Mouse (Mus musculus) urinary bladder, adult 18-20 months (tissue): ENCODE data around the gene Rpia.

Experiments used
- DNase-seq, 2 experiments: peaks; one replicate each; pipeline ENCODE4 v3.0.0; 2022; ENCODE audit warnings: low spot score in 2 of 2, mixed read lengths in 2 of 2

Rpia gene

DNA sequence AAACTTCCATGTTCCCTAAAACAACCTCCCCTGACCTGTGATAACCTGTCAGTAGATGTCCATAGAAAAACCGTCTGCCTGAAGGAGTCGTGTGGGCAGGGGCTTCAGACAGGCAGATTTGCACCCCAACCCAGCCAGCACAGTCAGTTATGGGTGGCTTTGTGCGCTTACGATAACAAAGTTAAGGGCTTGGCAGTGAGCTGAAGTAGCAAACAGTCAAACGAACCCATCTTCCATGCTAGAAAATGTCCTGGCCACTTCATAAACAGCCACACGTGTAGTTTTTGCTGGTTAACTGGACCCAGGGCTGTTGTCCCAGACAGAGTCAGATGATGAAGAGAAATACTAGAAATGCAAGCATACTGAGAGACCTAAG lies 40.1 kb downstream of the Rpia start:
- no peak for DNase-seq

DNA sequence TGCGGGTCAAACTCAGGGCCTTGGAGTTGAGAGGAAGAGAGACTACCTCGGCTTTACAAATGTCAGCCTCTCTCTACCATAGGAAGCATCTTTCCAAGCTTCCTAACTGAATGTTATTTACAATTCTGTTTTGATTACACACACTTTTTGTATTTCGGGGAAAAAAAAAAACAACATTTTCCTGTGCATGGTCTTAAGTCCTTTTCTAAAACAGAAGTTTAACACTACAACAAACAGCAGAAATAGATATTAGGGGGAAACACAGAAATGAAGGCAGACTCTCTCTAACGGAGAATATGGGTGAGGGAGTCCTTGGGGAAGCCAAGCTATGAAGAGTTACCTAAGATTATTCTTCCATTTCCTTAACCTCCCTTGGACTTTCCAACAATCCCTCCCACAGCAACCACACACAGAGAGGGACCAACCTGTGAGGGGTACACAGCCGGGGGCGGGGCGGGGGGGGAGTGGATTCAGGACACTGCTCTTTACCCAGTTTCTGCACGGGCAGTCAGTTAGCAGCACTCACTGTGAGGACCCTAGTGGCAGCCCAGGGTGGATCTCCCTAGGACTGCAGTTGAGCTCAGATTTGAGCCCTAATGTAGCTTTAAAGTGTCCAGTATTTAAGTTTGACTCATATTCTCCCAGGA lies 40.7 kb downstream of the Rpia start:
- no peak for DNase-seq

DNA sequence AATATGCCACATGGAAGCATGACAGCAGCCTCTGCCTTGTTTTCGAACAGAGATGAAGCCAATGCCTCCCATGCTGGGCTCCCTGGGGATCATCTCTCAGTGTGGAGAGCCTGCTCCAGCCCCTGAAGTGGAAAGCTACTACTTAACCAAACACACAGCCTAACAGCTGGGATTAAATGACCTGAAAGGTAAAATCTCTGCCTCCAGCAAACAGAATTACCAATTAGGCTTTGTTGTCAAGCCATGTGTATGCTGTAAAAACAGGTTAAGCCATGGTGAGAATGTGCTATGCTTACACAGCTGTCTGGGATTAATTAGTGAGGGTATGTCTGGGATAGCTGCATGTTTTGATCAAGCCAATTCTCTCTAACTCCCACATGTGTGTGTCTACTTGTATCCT lies 42.3 kb downstream of the Rpia start:
- no peak for DNase-seq

DNA sequence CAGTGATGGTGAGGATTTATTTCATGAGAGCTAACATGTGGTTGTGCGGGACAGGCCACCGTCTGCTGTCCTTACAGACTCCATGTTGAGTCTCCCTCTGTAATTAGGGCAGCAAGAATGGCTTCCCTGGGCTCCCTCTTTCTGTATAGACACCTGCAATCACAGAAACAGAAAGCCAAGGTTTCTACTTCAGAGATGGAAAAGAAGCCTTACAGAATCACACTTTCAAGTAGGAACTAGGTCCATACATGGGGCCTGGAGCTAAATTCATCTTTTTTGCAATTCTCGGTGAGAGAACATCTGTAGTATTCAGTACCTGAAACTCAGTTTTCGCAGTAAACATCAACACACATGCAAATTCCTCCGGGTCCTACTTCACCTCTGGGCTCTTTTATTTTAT lies 44.3 kb downstream of the Rpia start:
- DNase-seq, result no peak

DNA sequence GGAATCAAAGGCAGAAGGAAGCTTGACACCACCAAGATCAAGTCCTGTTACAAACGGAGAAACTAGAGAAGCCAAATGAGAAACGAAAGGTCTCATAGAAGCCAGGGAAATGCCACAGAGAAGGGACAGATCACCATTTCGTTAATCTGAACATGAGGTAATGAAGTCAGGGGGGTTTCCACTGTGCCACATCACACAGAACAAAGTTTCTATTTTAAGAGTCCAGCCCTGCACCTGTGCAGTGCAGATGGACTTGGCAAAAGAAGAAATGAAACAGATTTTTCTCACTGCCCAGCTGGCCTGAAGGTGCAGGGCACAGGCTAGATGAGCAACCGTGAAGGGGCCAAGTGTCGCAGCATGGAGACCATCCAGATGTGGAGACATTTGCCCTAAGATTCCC lies 48.1 kb downstream of the Rpia start:
- no peak for DNase-seq

DNA sequence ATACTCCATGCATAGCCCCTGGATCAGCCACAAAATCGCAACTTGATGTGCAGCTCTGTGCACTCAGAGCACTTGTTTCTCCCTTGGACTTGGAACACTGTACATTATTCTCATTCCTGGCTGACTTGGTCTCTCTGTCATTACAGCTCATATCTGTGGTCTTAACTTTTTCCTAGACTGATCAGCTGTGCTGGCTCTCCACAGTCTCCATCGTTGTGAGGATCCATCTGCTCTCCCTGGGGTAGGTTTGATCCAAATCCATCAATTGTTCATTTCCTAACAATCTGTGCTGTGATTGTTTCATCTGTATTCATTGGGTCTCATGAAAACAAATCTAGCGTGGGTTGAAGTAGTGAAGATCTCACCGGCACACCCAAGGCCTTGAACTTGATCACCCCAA lies 49.2 kb downstream of the Rpia start:
- no peak for DNase-seq

DNA sequence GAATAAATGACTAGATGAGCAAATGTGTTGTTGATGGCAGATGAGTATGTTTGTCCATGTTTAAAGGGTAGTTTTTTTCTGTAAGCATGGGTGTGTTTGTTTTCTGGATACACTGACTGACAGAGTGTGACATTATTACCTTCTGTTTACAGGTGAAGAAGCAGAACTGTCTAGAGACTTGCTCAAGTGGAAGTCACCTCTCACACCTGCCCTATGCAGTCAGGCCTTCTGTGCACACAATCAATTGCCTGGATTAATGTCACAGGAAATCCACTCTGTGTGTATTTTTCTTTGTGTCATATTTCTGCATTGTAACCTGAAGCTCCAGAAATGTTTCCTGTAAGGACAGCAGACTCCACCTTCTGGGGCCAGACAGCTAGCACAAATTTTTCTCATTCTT lies 51.5 kb downstream of the Rpia start:
- no peak for DNase-seq

DNA sequence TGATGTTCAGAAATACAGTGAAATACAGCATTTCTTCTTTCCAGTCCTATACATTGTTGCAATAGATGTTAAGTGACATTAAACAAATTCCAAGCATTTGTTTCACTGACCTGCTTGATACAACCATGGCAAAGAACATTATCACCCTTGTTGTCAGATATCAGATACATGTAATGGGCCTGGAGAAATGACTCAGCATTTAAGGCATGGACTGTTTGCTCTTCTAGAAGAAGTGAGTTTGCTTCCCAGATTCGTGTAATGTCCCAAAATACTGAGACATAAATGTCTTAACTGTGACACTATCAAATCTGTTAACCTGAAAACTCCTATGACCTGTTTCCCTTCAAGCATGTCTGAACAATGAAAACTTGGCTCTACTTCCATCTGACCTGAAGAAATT lies 52.6 kb downstream of the Rpia start:
- DNase-seq, result no peak

DNA sequence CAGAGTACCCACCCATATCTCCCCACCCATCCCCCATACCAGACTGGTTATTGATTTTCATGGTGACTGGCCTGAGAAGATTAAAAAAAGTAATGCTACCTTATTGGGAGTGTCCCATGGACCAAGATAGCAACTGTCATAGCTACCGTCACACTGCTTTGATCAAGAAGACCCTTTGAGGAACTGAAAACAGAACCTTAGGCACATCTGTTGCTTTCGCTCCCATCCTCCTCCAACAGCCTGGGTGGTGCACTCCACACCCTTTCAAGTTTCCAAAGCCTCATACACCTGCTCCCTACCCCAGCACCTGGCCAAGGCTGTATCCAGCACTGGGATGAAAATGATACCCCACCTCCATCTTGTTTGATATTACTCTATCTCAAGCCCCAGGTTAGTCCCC lies 56.5 kb downstream of the Rpia start:
- DNase-seq, result no peak

DNA sequence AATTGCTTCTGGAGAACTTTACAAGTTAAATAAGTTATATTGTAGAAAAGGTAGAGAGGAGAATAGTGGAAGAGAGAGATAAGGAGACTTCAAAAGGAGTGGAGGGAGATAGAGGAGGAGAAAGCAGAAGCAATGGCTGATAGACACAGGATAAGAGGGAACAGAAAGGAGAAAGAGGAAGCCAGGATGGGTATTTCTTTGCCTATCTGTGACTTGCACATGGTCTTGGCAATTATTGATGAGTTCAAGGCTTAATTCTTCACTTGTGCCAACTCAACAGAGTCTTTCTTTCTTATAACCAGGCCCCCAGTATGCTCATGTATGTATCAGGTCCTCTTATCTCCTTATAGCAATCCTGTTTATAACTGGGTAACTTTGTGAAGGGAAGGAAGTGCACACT lies 61.2 kb downstream of the Rpia start:
- DNase-seq, result no peak

DNA sequence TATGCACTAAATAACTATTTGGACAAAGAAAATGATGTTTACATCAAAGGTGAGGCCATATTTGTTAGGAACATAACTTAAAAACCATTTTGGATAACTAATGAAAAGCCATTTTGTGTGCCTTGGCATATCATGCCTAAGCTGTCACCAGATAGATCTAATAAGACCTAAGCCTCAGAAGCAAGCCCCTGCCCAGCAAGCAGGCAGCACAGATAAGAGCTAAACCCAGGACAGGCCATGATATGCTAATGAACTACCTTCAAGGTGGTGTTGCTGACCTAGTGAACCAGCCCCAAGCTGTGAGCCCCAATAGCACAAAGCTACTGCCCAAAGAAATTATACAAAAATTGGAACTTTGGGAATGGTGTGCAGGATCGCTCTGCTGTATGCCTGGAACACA lies 62.9 kb downstream of the Rpia start:
- no peak for DNase-seq

DNA sequence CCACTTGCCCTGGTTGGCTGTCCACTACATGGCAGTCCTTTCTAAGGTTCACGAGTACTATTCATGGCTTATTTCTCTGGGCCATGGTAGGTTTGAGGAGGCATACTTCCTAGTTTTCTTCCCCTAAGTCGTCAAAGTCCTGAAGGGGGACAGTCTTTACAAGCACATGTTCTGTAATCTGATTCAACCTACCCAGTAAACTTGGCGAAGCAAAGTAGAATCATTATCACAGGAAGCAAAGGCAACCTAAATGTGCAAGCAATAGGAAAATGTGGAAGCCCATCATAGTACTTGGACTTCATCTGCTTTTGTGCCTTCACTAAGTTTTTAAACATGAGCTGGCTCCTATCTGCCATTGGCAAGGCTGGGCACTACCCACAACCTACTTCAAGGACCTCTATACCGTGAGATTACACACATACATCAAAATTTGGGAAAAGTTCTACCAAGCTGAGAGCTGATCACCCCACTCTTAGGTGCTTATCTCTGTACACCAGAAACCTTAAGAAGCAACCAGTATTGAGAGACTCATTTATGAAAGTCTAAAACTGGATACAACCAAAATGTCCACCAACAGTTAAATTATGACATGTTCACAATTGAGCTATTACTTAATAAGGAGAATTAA lies 64.8 kb downstream of the Rpia start:
- no peak for DNase-seq

DNA sequence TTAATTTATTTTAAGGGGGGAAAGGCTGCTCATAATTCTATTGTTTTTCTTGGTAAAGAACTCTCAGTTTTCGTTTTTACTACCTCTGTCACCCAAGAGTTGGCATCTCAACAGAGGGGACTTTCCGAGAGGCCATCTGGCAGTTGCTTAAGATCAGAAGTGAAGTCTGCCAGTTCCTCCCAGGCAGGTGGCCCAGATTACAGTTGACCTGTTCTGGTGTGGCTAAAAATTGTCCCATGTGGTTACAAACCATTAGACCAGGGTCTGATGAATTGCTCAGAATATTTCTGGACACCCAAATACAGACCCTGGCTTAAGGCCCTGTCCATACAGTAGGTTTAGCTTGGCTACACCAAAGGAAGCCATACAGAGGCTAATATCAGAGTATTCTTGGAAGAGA lies 66.4 kb downstream of the Rpia start:
- no peak for DNase-seq

DNA sequence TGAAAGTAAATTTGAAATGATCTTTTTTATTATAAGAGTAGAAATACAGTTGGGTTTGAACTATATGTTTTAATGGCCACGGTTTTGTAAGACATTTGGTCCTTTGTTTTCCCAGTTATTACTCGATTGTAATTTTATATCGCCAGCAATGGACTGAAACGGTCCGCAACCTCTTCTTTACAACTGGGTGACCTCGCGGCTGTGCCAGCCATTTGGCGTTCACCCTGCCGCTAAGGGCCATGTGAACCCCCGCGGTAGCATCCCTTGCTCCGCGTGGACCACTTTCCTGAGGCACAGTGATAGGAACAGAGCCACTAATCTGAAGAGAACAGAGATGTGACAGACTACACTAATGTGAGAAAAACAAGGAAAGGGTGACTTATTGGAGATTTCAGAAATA lies 67.3 kb downstream of the Rpia start:
- DNase-seq, result no peak

DNA sequence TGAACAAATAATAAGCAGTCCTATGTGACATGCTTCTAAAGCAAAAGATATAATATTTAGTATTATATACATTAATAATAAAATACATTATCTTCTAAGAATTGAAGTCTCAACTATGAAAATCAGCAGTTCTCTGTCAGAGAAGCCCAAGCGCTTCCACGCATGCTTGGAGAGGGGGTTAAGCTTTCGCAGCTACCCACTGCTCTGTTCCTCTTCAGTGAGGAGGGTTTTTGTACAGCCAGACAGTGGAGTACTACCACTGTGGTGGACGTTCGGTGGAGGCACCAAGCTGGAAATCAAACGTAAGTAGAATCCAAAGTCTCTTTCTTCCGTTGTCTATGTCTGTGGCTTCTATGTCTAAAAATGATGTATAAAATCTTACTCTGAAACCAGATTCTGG lies 69.7 kb downstream of the Rpia start:
- DNase-seq, result no peak

DNA sequence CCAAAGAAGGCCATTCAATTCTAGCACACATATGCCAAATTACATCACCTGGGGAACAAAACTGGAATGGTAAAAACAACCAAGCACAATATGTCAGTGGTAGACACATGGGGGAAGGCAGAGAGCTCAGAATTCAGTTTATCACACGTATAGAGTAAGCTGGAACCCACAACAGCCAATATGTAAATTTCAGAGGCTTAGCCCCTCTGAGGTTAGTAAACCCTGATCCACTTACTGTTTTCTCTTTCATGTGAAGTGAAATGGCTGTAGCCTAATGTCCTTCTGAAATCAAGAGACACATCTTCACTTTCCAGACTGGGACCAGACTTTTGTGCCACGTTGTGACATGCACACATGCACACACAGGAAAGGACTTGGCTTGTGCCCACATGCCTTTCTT lies 73.3 kb downstream of the Rpia start:
- DNase-seq, result no peak

DNA sequence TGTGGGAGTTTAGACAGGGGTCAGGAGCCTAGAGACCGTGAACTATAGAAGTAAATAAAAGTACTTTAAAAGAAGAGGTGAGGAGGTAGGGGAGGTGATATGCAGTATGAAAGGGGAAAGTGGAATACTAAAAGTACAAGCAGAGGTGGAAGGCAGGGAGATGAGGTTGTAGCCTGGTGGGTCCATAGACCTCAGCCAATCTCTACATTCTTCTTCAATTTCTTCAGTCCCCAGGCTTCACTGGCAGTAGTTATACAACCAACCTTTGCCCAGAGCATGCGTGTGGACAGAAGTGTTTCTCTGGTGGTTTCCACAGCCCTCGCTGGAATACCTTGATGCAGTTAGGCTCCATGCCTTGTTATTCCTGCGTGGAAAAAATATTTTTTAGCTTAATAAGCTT lies 73.9 kb downstream of the Rpia start:
- no peak for DNase-seq

DNA sequence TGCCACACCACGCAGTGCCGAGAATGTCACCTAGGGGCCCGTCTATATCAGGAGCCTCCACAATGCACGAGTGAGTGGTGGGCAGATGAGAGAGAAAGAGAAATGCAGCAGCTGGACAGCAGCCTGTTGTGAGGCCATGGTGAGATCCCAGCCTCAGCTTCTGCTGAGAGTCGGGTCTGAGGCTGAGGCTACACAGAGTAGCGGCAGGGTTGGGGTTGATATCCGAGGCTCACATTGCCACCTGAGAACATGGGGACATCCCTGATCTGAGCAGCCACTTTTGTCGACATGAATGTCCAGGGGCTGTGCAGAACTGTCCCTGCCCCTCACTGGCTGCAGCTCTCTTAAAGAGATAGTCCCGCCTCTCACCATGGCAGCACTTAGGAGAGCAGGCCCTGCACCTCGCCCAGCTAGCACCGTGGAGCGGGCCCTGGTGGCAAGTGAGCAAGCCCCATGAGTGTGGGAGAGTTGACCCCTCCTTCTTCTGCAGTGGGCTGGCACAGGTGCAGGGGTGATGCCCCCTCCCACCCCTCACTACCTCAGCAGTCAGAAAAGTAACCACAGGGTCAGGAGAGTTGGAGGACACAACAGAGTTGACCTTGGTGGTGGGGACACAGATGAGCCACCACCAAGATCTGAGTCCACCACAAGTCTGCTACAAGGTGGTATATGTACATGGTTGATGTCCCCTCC lies 75.2 kb downstream of the Rpia start:
- DNase-seq, result no peak
